Mouse (Mus musculus): ENCODE results near the gene Siglec1. TPM values are rescaled to one million over a fixed set of nuclear protein-coding genes. Genes with fewer than 3 reads are reported as not detected.

Gene Siglec1
- polyA plus RNA-seq, 1 experiment: 0.38 TPM

GRCm38 (mm10) chr2:131101530-131101929, 15.0 kb upstream of the Siglec1 start:
- no peak for DNase-seq (ENCODE audit: extremely low spot score in 1 of 2, low spot score in 1 of 2)

- DNase-seq (ENCODE audit: extremely low spot score in 1 of 2, low spot score in 1 of 2): no peak
Observed at GRCm38 (mm10) chr2:131097087-131097486, 10.5 kb upstream of the Siglec1 start.

- DNase-seq (ENCODE audit: extremely low spot score in 1 of 2, low spot score in 1 of 2): peak in 1 of 2 experiments; percentile 48
Observed at GRCm38 (mm10) chr2:131096101-131096795, 9.7 kb upstream of the Siglec1 start.

- peak; percentile 37 to 89 for DNase-seq (ENCODE audit: extremely low spot score in 1 of 2, low spot score in 1 of 2)
Observed at GRCm38 (mm10) chr2:131094823-131095222, 8.3 kb upstream of the Siglec1 start.

GRCm38 (mm10) chr2:131093577-131093976, 7.0 kb upstream of the Siglec1 start:
- no peak for DNase-seq (ENCODE audit: extremely low spot score in 1 of 2, low spot score in 1 of 2)

GRCm38 (mm10) chr2:131090852-131091251, 4.3 kb upstream of the Siglec1 start:
- no peak for DNase-seq (ENCODE audit: extremely low spot score in 1 of 2, low spot score in 1 of 2)

GRCm38 (mm10) chr2:131089634-131090033, 3.1 kb upstream of the Siglec1 start:
- no peak for DNase-seq (ENCODE audit: extremely low spot score in 1 of 2, low spot score in 1 of 2)

GRCm38 (mm10) chr2:131088581-131088980, 2.0 kb upstream of the Siglec1 start:
- DNase-seq (ENCODE audit: extremely low spot score in 1 of 2, low spot score in 1 of 2): no peak

GRCm38 (mm10) chr2:131084206-131084605, 2.4 kb downstream of the Siglec1 start:
- DNase-seq (ENCODE audit: extremely low spot score in 1 of 2, low spot score in 1 of 2): no peak

GRCm38 (mm10) chr2:131080507-131080906, 6.1 kb downstream of the Siglec1 start:
- DNase-seq (ENCODE audit: extremely low spot score in 1 of 2, low spot score in 1 of 2): no peak

GRCm38 (mm10) chr2:131072536-131072935, 14.0 kb downstream of the Siglec1 start:
- DNase-seq (ENCODE audit: extremely low spot score in 1 of 2, low spot score in 1 of 2): no peak

- DNase-seq (ENCODE audit: extremely low spot score in 1 of 2, low spot score in 1 of 2): no peak
Observed at GRCm38 (mm10) chr2:131067481-131067880, 19.1 kb downstream of the Siglec1 start.

- no peak for DNase-seq (ENCODE audit: extremely low spot score in 1 of 2, low spot score in 1 of 2)
Observed at GRCm38 (mm10) chr2:131066342-131066741, 20.2 kb downstream of the Siglec1 start.

GRCm38 (mm10) chr2:131063404-131063864, 23.1 kb downstream of the Siglec1 start, which contains the start of gene Adam33:
TSS of gene Adam33 (minus strand) at chr2:131063814.
- DNase-seq (ENCODE audit: extremely low spot score in 1 of 2, low spot score in 1 of 2): no peak

GRCm38 (mm10) chr2:131061607-131062006, 25.0 kb downstream of the Siglec1 start:
- no peak for DNase-seq (ENCODE audit: extremely low spot score in 1 of 2, low spot score in 1 of 2)

GRCm38 (mm10) chr2:131060784-131061183, 25.8 kb downstream of the Siglec1 start:
- DNase-seq (ENCODE audit: extremely low spot score in 1 of 2, low spot score in 1 of 2): no peak

GRCm38 (mm10) chr2:131059781-131060540, 26.6 kb downstream of the Siglec1 start:
- DNase-seq (ENCODE audit: extremely low spot score in 1 of 2, low spot score in 1 of 2): no peak

GRCm38 (mm10) chr2:131059377-131059776, 27.2 kb downstream of the Siglec1 start:
- DNase-seq (ENCODE audit: extremely low spot score in 1 of 2, low spot score in 1 of 2): peak in 1 of 2 experiments; percentile 42

- no peak for DNase-seq (ENCODE audit: extremely low spot score in 1 of 2, low spot score in 1 of 2)
Observed at GRCm38 (mm10) chr2:131058672-131059071, 27.9 kb downstream of the Siglec1 start.

- no peak for DNase-seq (ENCODE audit: extremely low spot score in 1 of 2, low spot score in 1 of 2)
Observed at GRCm38 (mm10) chr2:131056191-131056590, 30.4 kb downstream of the Siglec1 start.

GRCm38 (mm10) chr2:131055631-131056030, 30.9 kb downstream of the Siglec1 start:
- DNase-seq (ENCODE audit: extremely low spot score in 1 of 2, low spot score in 1 of 2): peak in 1 of 2 experiments; percentile 36
